Mouse (Mus musculus): ENCODE measurements around the gene Zfand4.

- TF ChIP-seq CTCF (IDR thresholded peaks at IDR 0.05; ENCODE audit: borderline replicate concordance, extremely low read depth, insufficient read depth, insufficient read length) (no peak), POLR2A (IDR thresholded peaks at IDR 0.05; ENCODE audit: borderline replicate concordance, extremely low read depth, insufficient read depth, insufficient read length, poor library complexity, severe bottlenecking) (no peak)
Measured at GRCm38 (mm10) chr6:116259649-116260048, 4.4 kb upstream of the Zfand4 start.

All from brain, embryonic 14.5 days (tissue).